Mouse (Mus musculus): ENCODE data around the gene Nmnat3.
"Not testable (repeated sequence)": the region's sequence is repeated elsewhere in the genome, so short reads cannot be mapped to it uniquely, and the experiment has no call there.

Gene Nmnat3

GRCm38 (mm10) chr9:98287135-98287534 lies at the start of gene Nmnat3:
Nmnat3 (plus strand) TSS chr9:98287435.
- DNase-seq (ENCODE audit: low read depth, low spot score): not testable (repeated sequence)

- DNase-seq (ENCODE audit: low read depth, low spot score): no peak
These were observed 43.8 kb upstream of the Nmnat3 start for GRCm38 (mm10) chr9:98243481-98243880.

- no peak for DNase-seq (ENCODE audit: low read depth, low spot score)
These were observed 43.0 kb upstream of the Nmnat3 start for GRCm38 (mm10) chr9:98244223-98244622.

GRCm38 (mm10) chr9:98245226-98245625 lies 42.0 kb upstream of the Nmnat3 start:
- no peak for DNase-seq (ENCODE audit: low read depth, low spot score)

- no peak for DNase-seq (ENCODE audit: low read depth, low spot score)
These were observed 40.9 kb upstream of the Nmnat3 start for GRCm38 (mm10) chr9:98246351-98246750.

GRCm38 (mm10) chr9:98260210-98260609 lies 27.0 kb upstream of the Nmnat3 start:
- no peak for DNase-seq (ENCODE audit: low read depth, low spot score)

GRCm38 (mm10) chr9:98261461-98262011 lies 25.7 kb upstream of the Nmnat3 start:
- DNase-seq (ENCODE audit: low read depth, low spot score): no peak

GRCm38 (mm10) chr9:98264916-98265315 lies 22.3 kb upstream of the Nmnat3 start:
- DNase-seq (ENCODE audit: low read depth, low spot score): no peak

- DNase-seq (ENCODE audit: low read depth, low spot score): no peak
These were observed 14.5 kb upstream of the Nmnat3 start for GRCm38 (mm10) chr9:98272734-98273133.

GRCm38 (mm10) chr9:98275080-98275479 lies 12.2 kb upstream of the Nmnat3 start:
- no peak for DNase-seq (ENCODE audit: low read depth, low spot score)

- no peak for DNase-seq (ENCODE audit: low read depth, low spot score)
These were observed 7.1 kb upstream of the Nmnat3 start for GRCm38 (mm10) chr9:98280162-98280561.

GRCm38 (mm10) chr9:98285606-98286301 lies 1.5 kb upstream of the Nmnat3 start:
- no peak for DNase-seq (ENCODE audit: low read depth, low spot score)

GRCm38 (mm10) chr9:98289665-98290064 lies 2.4 kb downstream of the Nmnat3 start:
- no peak for DNase-seq (ENCODE audit: low read depth, low spot score)

- DNase-seq (ENCODE audit: low read depth, low spot score): no peak
These were observed 3.4 kb downstream of the Nmnat3 start for GRCm38 (mm10) chr9:98290591-98290990.

GRCm38 (mm10) chr9:98296383-98297201 lies 9.4 kb downstream of the Nmnat3 start:
- peak; percentile 96 for DNase-seq (ENCODE audit: low read depth, low spot score)

- peak; percentile 65 for DNase-seq (ENCODE audit: low read depth, low spot score)
These were observed 10.2 kb downstream of the Nmnat3 start for GRCm38 (mm10) chr9:98297234-98297936.

- DNase-seq (ENCODE audit: low read depth, low spot score): peak; percentile 71
These were observed 10.8 kb downstream of the Nmnat3 start for GRCm38 (mm10) chr9:98297937-98298595.

GRCm38 (mm10) chr9:98298761-98299160 lies 11.5 kb downstream of the Nmnat3 start:
- DNase-seq (ENCODE audit: low read depth, low spot score): peak; percentile 8

- peak; percentile 4 for DNase-seq (ENCODE audit: low read depth, low spot score)
These were observed 12.0 kb downstream of the Nmnat3 start for GRCm38 (mm10) chr9:98299235-98299634.

- no peak for DNase-seq (ENCODE audit: low read depth, low spot score)
These were observed 13.3 kb downstream of the Nmnat3 start for GRCm38 (mm10) chr9:98300582-98300981.

- no peak for DNase-seq (ENCODE audit: low read depth, low spot score)
These were observed 19.8 kb downstream of the Nmnat3 start for GRCm38 (mm10) chr9:98307011-98307410.
